Mouse (Mus musculus): ENCODE measurements around the gene Slc41a1. TPM values are rescaled to one million over a fixed set of nuclear protein-coding genes. Genes with fewer than 3 reads are reported as not detected.

The Slc41a1 gene
- polyA plus RNA-seq, 1 experiment from 2014 or later, result 6.4 TPM

DNA sequence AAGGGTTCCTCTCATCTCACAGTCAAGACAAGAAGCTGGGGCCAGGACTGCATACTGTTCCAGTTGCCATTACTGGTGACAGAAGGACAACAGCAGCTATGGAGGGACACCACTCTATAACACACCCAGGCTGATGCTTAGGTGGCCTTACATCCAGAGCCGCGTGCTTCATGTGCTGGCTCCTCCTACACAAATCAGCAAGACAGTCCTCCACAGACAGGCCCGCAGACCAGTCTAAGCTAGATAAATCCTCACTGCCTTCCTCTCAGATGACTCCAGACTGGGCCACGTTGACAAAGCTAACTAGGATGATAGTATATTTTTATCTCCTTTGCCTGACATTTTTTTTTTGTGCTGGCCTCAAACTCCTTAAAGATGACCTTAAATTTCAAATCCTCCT lies 34.5 kb downstream of the Slc41a1 start:
- 67% methylated on average over 4 of the region's 4 CpGs for WGBS (ENCODE audit: insufficient replicate concordance)
- Histone ChIP-seq H3K4me1 (ENCODE audit: control insufficient read depth, insufficient read depth, low read length) (no peaks in the 10 kb centered on the region), H3K9me3 (replicated peaks; ENCODE audit: control insufficient read depth, low read length) (no peaks in the 10 kb centered on the region), H3K4me2 (no peak overlapping the region), H3K4me3 (ENCODE audit: low read depth, low read length) (no peak overlapping the region), H3K27me3 (ENCODE audit: control insufficient read depth, insufficient read depth, low read length) (no peaks in the 10 kb centered on the region), H3K27ac (ENCODE audit: low read depth, low read length) (no peak overlapping the region), H3K36me3 (ENCODE audit: control insufficient read depth, insufficient read depth, low read length) (no peaks in the 10 kb centered on the region), H3K9ac (ENCODE audit: low read depth, low read length) (no peak overlapping the region)
- no peak for ATAC-seq (replicated peaks; ENCODE audit: insufficient number of reproducible peaks, low FRiP score, low TSS enrichment)

DNA sequence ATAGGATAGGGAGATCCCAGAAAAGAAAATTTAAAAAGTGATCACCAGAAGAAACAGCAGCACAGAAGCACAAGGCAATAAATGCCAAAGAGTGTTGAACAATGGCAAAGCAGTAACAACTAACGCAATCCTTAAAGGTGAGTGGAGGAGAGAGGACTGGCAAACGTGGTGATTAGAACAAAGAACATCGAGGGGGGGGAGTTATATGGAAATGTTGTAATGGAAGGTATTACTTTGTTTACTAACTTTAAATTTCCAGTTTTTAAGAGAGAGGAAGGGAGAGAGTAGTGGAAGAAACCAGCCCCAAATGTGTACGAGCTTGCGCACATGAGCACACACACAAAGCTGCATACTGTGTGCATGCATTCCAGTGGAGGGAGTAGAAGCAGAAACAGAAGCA lies 38.3 kb downstream of the Slc41a1 start:
- H3K27ac ChIP-seq (ENCODE audit: low read depth, low read length), result no peak overlapping the region
- no peaks in the 10 kb centered on the region for H3K4me1 ChIP-seq (ENCODE audit: control insufficient read depth, insufficient read depth, low read length)
- H3K36me3 ChIP-seq (ENCODE audit: control insufficient read depth, insufficient read depth, low read length), result no peaks in the 10 kb centered on the region
- H3K4me2 ChIP-seq, result no peak overlapping the region
- H3K9me3 ChIP-seq (replicated peaks; ENCODE audit: control insufficient read depth, low read length), result no peaks in the 10 kb centered on the region
- WGBS (ENCODE audit: insufficient replicate concordance), result 72% methylated on average over 5 of the region's 5 CpGs
- no peaks in the 10 kb centered on the region for H3K27me3 ChIP-seq (ENCODE audit: control insufficient read depth, insufficient read depth, low read length)
- no peak overlapping the region for H3K9ac ChIP-seq (ENCODE audit: low read depth, low read length)
- no peak overlapping the region for H3K4me3 ChIP-seq (ENCODE audit: low read depth, low read length)
- ATAC-seq (replicated peaks; ENCODE audit: insufficient number of reproducible peaks, low FRiP score, low TSS enrichment), result no peak

DNA sequence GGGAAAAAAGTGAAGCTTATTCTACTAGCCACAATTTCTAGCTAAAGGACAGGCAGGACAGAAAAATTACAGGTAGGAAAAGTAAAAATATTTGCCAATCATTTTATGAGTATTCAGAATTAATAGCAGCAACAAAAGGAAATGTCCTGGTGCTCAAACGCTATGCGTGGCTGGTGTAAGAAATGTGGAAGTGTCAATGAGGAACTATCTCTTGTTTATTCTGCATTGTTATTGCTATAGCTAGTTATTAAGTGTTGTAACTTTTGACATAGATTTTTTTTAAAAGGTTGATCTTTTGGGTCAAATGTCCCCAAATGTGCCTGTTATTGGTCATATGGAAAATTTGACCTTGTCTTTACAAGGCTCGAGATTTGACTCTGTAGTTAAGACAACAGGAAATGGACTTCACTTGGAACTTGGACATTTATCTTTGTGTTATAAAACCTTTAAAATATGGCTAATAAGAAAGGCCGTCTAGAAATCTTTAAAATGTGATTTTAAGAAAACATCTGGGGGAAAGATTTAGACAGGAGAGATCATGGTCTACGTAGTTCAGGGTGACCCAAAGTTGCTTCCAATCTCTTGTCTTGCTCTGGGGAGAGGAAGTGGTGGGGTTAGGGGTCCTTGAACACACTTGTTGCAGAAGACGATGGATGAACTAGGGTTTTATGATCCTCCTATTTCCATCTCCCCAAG lies 39.2 kb downstream of the Slc41a1 start:
- H3K9me3 ChIP-seq (replicated peaks; ENCODE audit: control insufficient read depth, low read length), result no peaks in the 10 kb centered on the region
- H3K4me1 ChIP-seq (ENCODE audit: control insufficient read depth, insufficient read depth, low read length), result no peaks in the 10 kb centered on the region
- H3K9ac ChIP-seq (ENCODE audit: low read depth, low read length), result no peak overlapping the region
- H3K4me3 ChIP-seq (ENCODE audit: low read depth, low read length), result peak overlapping the region; percentile 67; the same call in 1 of the 2 replicates
- no peak for ATAC-seq (replicated peaks; ENCODE audit: insufficient number of reproducible peaks, low FRiP score, low TSS enrichment)
- no peak overlapping the region for H3K4me2 ChIP-seq
- 75% methylated on average over 6 of the region's 6 CpGs for WGBS (ENCODE audit: insufficient replicate concordance)
- H3K27ac ChIP-seq (ENCODE audit: low read depth, low read length), result no peak overlapping the region
- H3K36me3 ChIP-seq (ENCODE audit: control insufficient read depth, insufficient read depth, low read length), result no peaks in the 10 kb centered on the region
- no peaks in the 10 kb centered on the region for H3K27me3 ChIP-seq (ENCODE audit: control insufficient read depth, insufficient read depth, low read length)

DNA sequence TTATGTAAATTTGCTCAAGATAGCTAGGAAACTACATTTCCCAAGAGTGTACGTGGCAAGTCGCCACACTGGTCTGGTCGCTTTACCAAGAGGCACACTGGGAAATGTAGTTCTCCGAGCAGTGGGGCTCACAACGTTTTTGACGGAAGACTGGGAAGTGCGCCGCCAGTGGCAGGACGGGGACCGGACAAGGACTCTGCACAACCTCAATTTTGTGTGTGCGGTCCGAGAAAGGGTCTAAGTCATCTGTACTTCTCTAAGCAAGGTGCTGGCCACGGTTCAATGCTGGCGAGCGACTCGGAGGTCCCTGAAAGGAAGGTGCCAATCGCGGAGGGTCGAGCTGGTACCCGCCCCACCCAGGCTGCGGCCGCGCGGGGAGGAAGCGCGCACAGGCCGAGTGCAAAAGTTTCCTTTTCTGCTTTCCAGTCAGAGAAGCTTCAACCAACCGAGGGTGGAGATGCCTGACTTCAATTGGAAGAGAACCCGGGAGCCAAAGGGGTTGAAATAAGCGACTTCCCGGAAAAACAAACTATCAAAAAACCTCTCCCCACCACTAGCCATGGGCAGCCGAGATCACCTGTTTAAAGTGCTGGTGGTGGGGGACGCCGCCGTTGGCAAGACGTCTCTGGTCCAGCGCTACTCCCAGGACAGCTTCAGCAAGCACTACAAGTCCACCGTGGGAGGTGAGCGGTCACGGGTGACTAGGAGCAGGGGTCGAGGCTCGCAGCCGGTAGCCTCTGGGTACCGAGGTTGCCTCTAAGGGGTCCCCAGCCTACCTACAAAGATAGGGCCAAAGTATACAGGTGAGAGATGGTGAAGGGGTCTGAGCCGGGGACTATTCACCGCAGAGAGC lies 40.0 kb downstream of the Slc41a1 start, which contains the start of gene Rab29:
Rab29 (plus strand) TSS at position 132 of the 853 bp plus-strand sequence.
- peak within 1 kb of the TSS; percentile 71 for H3K9ac ChIP-seq (ENCODE audit: low read depth, low read length)
- no peak within 1 kb of the TSS for H3K27ac ChIP-seq (ENCODE audit: low read depth, low read length)
- peak within 1 kb of the TSS; percentile 94 for H3K4me2 ChIP-seq
- peak; percentile 92 for ATAC-seq (replicated peaks; ENCODE audit: insufficient number of reproducible peaks, low FRiP score, low TSS enrichment)
- H3K27me3 ChIP-seq (ENCODE audit: control insufficient read depth, insufficient read depth, low read length), result no peaks in the 10 kb centered on the region
- H3K9me3 ChIP-seq (replicated peaks; ENCODE audit: control insufficient read depth, low read length), result no peaks in the 10 kb centered on the region
- H3K4me3 ChIP-seq (ENCODE audit: low read depth, low read length), result peak within 1 kb of the TSS; percentile 67
- H3K4me1 ChIP-seq (ENCODE audit: control insufficient read depth, insufficient read depth, low read length), result no peaks in the 10 kb centered on the region
- no peaks in the 10 kb centered on the region for H3K36me3 ChIP-seq (ENCODE audit: control insufficient read depth, insufficient read depth, low read length)
- WGBS (ENCODE audit: insufficient replicate concordance), result 1% methylated on average over 46 of the region's 46 CpGs

DNA sequence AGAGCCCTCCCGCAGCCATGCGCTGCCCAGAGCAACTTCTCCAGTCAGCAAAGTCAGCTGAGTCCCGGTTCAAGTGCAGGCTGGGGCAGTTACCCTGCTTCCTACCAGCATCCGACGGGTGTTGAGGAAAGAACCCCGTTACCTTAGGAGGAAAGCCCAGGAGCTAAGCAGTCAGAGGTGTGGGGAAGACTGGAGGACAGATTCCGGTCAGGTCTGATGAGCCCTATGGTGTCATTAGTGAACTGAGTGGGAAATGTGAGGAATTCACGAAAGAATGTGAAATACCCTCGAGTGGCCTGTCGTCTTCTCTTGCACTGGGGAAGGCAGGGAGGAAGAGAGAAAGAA lies 40.6 kb downstream of the Slc41a1 start:
- H3K4me3 ChIP-seq (ENCODE audit: low read depth, low read length), result peak overlapping the region; percentile 67
- H3K27ac ChIP-seq (ENCODE audit: low read depth, low read length), result no peak overlapping the region
- H3K9ac ChIP-seq (ENCODE audit: low read depth, low read length), result peak overlapping the region; percentile 71
- peak overlapping the region; percentile 94 for H3K4me2 ChIP-seq
- H3K27me3 ChIP-seq (ENCODE audit: control insufficient read depth, insufficient read depth, low read length), result no peaks in the 10 kb centered on the region
- WGBS (ENCODE audit: insufficient replicate concordance), result 18% methylated on average over 10 of the region's 10 CpGs
- ATAC-seq (replicated peaks; ENCODE audit: insufficient number of reproducible peaks, low FRiP score, low TSS enrichment), result no peak; the same call in 1 of the 2 replicates
- no peaks in the 10 kb centered on the region for H3K9me3 ChIP-seq (replicated peaks; ENCODE audit: control insufficient read depth, low read length)
- no peaks in the 10 kb centered on the region for H3K4me1 ChIP-seq (ENCODE audit: control insufficient read depth, insufficient read depth, low read length)
- H3K36me3 ChIP-seq (ENCODE audit: control insufficient read depth, insufficient read depth, low read length), result no peaks in the 10 kb centered on the region

GRCm38 (mm10) chr1:131869561-131869960 lies 42.3 kb downstream of the Slc41a1 start:
- Histone ChIP-seq H3K27ac (ENCODE audit: low read depth, low read length) (no peak overlapping the region), H3K9ac (ENCODE audit: low read depth, low read length) (no peak overlapping the region), H3K36me3 (ENCODE audit: control insufficient read depth, insufficient read depth, low read length) (no peaks in the 10 kb centered on the region), H3K4me2 (no peak overlapping the region), H3K4me1 (ENCODE audit: control insufficient read depth, insufficient read depth, low read length) (no peaks in the 10 kb centered on the region), H3K9me3 (replicated peaks; ENCODE audit: control insufficient read depth, low read length) (no peaks in the 10 kb centered on the region), H3K27me3 (ENCODE audit: control insufficient read depth, insufficient read depth, low read length) (no peaks in the 10 kb centered on the region), H3K4me3 (ENCODE audit: low read depth, low read length) (no peak overlapping the region)
- 79% methylated on average over 2 of the region's 2 CpGs for WGBS (ENCODE audit: insufficient replicate concordance)
- no peak for ATAC-seq (replicated peaks; ENCODE audit: insufficient number of reproducible peaks, low FRiP score, low TSS enrichment)

DNA sequence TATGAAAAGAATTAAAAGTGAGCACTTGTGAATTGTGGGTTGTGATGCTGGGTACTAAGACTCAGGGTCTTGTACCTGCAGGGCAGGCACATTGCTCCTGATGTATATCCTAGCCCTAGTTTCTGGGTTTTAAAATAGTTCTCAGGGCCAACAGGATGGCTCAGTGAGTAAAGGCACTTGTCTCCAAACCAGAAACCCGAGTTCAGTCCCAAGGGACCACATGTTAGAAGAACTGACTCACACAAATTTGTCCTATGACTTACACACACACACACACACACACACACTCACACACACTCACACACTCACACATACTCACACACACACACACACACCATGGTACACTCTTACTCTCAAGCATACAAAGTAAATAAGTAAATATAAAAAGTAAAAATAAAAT lies 45.6 kb downstream of the Slc41a1 start:
- Histone ChIP-seq H3K9ac (ENCODE audit: low read depth, low read length) (no peak overlapping the region), H3K4me3 (ENCODE audit: low read depth, low read length) (no peak overlapping the region), H3K9me3 (replicated peaks; ENCODE audit: control insufficient read depth, low read length) (no peaks in the 10 kb centered on the region), H3K27me3 (ENCODE audit: control insufficient read depth, insufficient read depth, low read length) (no peaks in the 10 kb centered on the region), H3K27ac (ENCODE audit: low read depth, low read length) (no peak overlapping the region), H3K4me1 (ENCODE audit: control insufficient read depth, insufficient read depth, low read length) (no peaks in the 10 kb centered on the region), H3K4me2 (no peak overlapping the region), H3K36me3 (ENCODE audit: control insufficient read depth, insufficient read depth, low read length) (no peaks in the 10 kb centered on the region)
- WGBS (ENCODE audit: insufficient replicate concordance), result 52% methylated on average over 1 of the region's 1 CpGs
- no peak for ATAC-seq (replicated peaks; ENCODE audit: insufficient number of reproducible peaks, low FRiP score, low TSS enrichment)

DNA sequence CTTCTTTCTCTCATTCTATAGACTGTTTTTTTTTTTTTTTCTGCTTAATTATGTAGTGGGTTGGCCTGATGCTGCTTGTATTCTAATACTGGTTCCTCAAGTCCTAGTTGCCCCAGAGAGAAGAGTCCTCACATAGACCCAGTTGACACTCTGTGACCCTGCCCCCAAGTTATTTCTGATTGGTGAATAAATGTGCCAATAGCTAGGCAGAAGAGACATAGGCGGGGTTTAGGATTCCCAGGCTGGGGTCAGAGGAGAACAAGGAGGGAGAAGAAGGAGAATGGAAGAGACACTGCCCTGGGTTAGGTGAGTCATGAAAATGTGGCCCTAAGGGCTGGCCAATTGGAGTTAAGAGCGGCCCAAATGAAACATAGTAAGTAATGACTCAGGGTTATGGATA lies 52.5 kb downstream of the Slc41a1 start:
- H3K9me3 ChIP-seq (replicated peaks; ENCODE audit: control insufficient read depth, low read length), result no peaks in the 10 kb centered on the region
- no peaks in the 10 kb centered on the region for H3K4me1 ChIP-seq (ENCODE audit: control insufficient read depth, insufficient read depth, low read length)
- no peak overlapping the region for H3K4me3 ChIP-seq (ENCODE audit: low read depth, low read length)
- H3K27ac ChIP-seq (ENCODE audit: low read depth, low read length), result no peak overlapping the region
- no peaks in the 10 kb centered on the region for H3K27me3 ChIP-seq (ENCODE audit: control insufficient read depth, insufficient read depth, low read length)
- no peak overlapping the region for H3K9ac ChIP-seq (ENCODE audit: low read depth, low read length)
- no peaks in the 10 kb centered on the region for H3K36me3 ChIP-seq (ENCODE audit: control insufficient read depth, insufficient read depth, low read length)
- H3K4me2 ChIP-seq, result no peak overlapping the region
- no peak for ATAC-seq (replicated peaks; ENCODE audit: insufficient number of reproducible peaks, low FRiP score, low TSS enrichment)
- 63% methylated on average over 2 of the region's 2 CpGs for WGBS (ENCODE audit: insufficient replicate concordance)

All from heart, embryonic 11.5 days (tissue).